Mouse (Mus musculus) megakaryocyte-erythroid progenitor cell, adult 5-6 weeks (primary cell): ENCODE data around the gene Nol6. TPM values are rescaled to one million over a fixed set of nuclear protein-coding genes. Genes with fewer than 3 reads are reported as not detected.

ENCODE experiments used
- ATAC-seq: replicated peaks from 2 replicates; pipeline ENCODE4 v1.8.0; 2016; ENCODE audit warnings: mild to moderate bottlenecking, inconsistent platforms; ENCODE audit not compliant: severe bottlenecking, poor library complexity, low FRiP score, low TSS enrichment
- total RNA-seq, 2 experiments: library from RNA; stranded (forward) in 1 of 2; stranded (reverse) in 1 of 2; fragments of 200-1000, 215-1000 nt in 1 of 2; fragments of >200 nt in 1 of 2; fragmentation: Nextera tagmentation in 1 of 2; gene quantifications; 2 replicates each; pipeline ENCODE4 v1.2.3; 2014 to 2017

The Nol6 gene
- total RNA-seq (2014; fragmentation: Nextera tagmentation) (44.6 and 49.1 TPM in 2 replicates), total RNA-seq (2017) (24.8 and 26.9 TPM in 2 replicates)

GRCm38 (mm10) chr4:41124180-41124951 is at the start of gene Nol6:
TSS of gene Nol6 (minus strand) at chr4:41124455.
- peak; percentile 99 for ATAC-seq

DNA sequence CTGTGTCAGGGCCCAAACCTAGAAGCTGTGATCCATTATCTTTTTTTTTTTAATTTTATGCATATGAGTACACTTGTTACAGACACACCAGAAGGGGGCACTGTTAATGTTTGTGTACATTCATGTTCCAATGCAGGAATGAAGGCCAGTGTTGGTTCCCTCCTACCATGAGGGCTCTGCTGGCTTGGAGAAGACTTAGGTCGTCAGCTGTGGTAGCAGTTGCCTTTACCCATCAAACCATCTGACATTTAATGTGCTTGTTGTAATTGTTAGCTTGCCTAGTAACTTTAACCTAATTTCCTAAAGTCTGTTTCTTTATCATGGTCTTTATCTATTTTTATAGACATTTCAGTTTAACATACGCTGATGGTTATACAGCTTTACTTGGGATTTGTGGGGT is 46.7 kb upstream of the Nol6 start:
- no peak for ATAC-seq

DNA sequence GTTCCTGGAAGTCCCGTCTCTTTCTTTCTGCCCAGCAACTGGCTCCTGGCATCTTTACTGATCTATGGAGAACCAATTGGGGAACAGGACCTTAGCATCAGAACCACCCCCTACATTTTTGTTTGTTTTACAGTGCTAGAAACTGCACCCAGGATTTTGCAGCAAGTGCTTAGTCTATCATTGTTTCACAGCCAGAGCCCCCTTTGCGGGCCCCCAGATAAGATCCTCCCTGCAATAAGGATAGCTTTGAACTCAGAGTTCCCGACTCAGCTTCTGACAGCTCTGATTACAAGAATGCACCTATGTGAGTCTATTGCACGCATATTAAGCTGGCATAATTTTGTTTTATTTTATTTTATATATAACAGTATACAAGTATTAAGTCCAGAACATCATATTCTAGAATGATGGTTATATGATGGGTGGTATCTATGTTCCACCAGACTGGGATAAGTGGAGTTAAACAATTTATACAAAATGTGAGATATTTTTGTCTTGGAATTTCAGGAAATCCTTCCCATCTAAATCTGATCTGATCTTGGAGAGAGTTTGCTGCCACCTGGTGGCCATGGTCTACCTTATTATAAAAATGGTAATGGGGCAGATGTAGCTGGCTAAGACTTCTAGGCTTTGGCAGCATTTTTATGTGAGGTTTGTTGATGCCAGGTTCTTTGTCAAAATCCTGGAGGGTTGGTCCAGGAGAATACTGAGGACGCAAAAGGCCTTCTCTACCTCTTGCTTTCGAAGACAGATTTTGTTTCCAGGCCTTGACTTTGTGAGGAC is 41.6 kb upstream of the Nol6 start:
- ATAC-seq: peak; percentile 29; the same call in 1 of the 2 replicates

DNA sequence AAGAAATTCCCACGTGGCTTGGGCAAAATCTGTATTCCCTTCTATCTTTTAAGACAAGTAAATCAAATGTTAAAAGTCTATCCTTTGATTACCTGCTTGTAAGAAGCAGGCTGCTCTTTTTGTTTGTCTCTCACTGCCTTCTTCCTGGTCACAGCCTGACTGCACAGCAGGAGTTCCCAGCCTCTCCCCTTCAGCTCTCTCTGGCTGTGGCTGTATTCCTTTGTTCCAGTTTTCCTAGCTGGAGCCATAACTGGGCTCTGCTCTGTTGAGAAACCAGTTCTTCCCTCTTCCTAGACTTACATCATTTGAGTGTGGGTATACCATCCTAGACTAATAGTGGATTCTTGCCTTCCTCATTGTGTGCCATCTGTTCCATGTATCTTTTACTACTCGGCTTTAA is 40.7 kb upstream of the Nol6 start:
- ATAC-seq: no peak

DNA sequence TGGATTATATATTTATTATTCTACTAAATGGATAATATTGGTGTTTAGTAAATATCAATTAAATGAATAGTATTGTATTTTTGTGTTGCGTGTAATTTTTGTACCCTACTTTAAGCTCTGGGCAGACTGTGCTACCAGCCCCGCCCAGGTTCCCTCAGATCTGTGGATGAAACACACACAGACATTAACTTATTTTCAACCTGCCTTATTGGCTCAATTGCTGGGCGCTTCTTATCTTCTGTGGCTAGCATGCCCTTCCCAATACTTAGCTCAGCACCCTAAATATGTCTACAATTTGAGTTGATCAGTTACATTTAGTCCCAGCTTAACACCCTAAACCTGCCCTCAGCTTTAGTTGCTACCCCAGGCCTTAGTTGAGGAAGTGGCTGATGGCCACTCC is 37.0 kb upstream of the Nol6 start:
- peak; percentile 62 for ATAC-seq

- ATAC-seq: no peak
Observed at GRCm38 (mm10) chr4:41158251-41158650, 34.0 kb upstream of the Nol6 start.

- ATAC-seq: peak; percentile 76
Observed at GRCm38 (mm10) chr4:41156961-41157360, 32.7 kb upstream of the Nol6 start.

GRCm38 (mm10) chr4:41153146-41153545 is 28.9 kb upstream of the Nol6 start:
- ATAC-seq: no peak

- ATAC-seq: no peak
Observed at GRCm38 (mm10) chr4:41151186-41151585, 26.9 kb upstream of the Nol6 start.

- ATAC-seq: no peak
Observed at GRCm38 (mm10) chr4:41149891-41150290, 25.6 kb upstream of the Nol6 start.

DNA sequence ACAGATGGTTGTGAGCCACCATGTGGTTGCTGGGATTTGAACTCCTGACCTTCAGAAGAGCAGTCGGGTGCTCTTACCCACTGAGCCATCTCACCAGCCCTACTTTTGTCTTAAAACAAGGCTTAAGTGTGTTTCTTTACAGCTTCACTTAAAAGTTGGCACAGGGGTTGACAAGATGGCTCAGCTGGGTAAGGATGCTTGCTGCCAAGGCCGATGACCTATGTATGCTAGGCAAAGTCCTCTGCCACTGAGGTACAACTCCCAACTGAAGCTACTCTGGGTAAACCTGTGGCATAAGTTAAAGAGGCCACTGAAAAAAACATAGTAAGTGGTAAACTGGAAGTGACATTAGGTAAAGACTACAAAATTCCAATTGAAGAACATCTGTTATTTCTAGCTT is 18.3 kb upstream of the Nol6 start:
- no peak for ATAC-seq

- no peak for ATAC-seq
Observed at GRCm38 (mm10) chr4:41140174-41140875, 16.1 kb upstream of the Nol6 start.

- no peak for ATAC-seq
Observed at GRCm38 (mm10) chr4:41136811-41137210, 12.6 kb upstream of the Nol6 start.

GRCm38 (mm10) chr4:41136454-41136805 is 12.2 kb upstream of the Nol6 start:
- no peak for ATAC-seq

GRCm38 (mm10) chr4:41135711-41136453 is 11.6 kb upstream of the Nol6 start, which contains the start of gene Ube2r2:
TSS of gene Ube2r2 (plus strand) at chr4:41135743.
- ATAC-seq: no peak

DNA sequence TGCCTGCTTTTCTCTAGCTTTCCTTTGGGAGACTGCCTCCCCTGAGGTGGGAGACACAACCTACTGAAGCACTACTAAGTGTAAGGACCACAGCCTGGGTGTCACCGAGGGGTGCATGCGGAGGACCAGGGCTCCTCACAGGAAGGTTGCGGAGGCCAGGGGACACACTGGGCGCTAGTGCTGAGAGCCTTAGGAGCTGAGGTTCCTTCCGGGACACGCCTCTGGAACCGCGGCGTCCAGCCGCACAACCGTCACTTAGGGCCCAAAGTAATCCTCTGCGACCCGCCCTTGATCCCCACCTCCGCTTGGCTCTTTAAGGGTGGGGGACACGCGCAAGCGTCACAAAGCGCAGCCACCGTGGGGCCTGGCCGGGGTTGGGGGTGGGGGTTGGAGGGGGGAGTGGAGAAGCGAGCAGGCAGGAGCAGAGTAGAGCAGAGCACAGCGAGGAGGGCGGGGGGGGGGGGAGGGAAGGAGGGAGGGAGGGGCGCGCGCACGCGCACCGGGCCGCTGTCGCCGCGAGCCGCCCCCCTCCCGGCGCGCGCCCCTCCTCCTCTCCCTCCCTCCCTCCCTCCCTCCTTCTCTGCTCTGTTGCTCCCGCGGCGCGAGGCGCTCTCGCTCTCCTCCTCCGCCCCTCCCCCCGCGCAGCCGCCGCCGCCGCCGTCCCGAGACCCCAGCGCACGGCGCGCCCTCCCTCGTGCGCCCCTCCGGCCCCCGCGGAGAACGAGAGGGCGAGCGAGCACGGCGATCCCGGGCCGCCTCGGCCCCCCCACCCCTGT is 10.9 kb upstream of the Nol6 start:
- ATAC-seq: peak; percentile 51

DNA sequence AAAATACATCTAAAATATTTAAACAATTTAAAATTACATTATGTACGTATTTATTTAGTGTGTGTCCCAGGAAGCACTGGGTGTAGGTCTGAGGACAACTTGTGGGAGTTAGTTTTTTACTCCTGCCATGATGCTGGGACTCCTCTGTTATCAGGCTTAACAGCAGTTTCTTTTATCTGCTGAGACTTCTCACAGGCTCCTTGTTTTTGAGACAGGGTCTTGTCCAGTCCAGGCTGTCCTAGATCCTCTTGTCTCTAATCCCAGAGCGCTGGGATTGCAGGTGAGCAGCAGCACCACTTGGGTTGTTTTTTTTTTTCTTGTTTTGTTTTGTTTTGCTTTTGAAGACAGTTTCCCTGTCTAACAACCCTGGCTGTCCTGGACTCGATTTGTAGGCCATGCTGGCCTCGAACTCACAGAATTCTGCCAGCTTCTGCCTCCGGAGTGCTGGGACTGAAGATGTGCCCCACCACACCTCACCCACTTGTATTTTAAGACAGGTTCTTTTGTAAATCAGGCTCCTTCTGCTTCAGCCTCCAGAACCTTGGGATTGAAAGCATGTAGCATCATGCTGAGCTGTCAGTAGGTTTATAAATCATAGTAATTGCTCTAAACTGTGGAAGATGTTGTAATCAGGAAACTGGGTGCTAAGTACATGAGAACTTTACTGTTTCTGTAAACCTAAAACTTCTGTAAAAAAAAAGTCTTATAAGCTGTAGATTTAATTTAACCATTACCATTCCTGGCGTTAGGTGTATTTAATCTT is 9.5 kb upstream of the Nol6 start:
- peak; percentile 21; the same call in 1 of the 2 replicates for ATAC-seq

- peak; percentile 28 for ATAC-seq
Observed at GRCm38 (mm10) chr4:41132471-41132870, 8.2 kb upstream of the Nol6 start.
